Mouse (Mus musculus): Measurements from ENCODE around the gene Pdss2. TPM values are rescaled to one million over a fixed set of nuclear protein-coding genes. Genes with fewer than 3 reads are reported as not detected.
A peak's percentile ranks its signal among the peaks of the same experiment; 100 is the strongest.

The Pdss2 gene
- total and polyA plus RNA-seq, 2 experiments from 2014 or later = 17.4 to 20.9 TPM

DNA sequence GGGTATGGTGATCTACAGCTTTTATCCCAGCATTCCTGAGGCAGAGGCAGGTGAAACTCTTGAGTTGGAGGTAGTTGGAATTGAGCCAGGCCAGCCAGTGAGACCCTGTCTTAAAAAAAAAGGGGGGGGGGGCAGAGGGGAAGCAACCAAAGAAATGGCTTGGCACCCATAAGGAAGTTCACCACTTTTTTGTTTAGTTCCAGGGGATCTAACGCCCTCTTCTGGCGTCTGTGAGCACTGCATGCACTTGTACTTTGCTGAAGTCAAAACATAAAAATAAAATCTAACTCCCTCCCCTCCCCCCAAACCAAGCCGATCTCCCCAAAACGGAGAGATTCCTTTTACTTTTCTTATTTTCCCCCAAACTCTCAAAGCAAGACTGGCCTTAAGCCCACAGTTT lies 254.1 kb downstream of the Pdss2 start:
- WGBS = 57% methylated on average over 4 of the region's 4 CpGs
- peak; percentile 36 for DNase-seq (ENCODE audit: low spot score)
- no peaks in the 10 kb centered on the region for H3K27me3 ChIP-seq (ENCODE audit: insufficient read depth, low read length)
- H3K27ac ChIP-seq = no peak overlapping the region
- no peaks in the 10 kb centered on the region for H3K36me3 ChIP-seq (ENCODE audit: insufficient read depth, low read length)
- no peak overlapping the region for H3K4me2 ChIP-seq (ENCODE audit: low read depth, low read length)
- H3K4me3 ChIP-seq (ENCODE audit: low read length) = no peak overlapping the region
- H3K9me3 ChIP-seq (ENCODE audit: low read length) = no peaks in the 10 kb centered on the region
- TF ChIP-seq CTCF (IDR thresholded peaks at IDR 0.05; ENCODE audit: low read depth) = peak; percentile 59
- no peak overlapping the region for H3K9ac ChIP-seq (replicated peaks; ENCODE audit: low read length)
- 0 out of 2 replicates have a peak, but pooled peaks cover 3% of the 10 kb centered on the region for H3K4me1 ChIP-seq (ENCODE audit: insufficient read depth, low read length)
- ATAC-seq = no peak

DNA sequence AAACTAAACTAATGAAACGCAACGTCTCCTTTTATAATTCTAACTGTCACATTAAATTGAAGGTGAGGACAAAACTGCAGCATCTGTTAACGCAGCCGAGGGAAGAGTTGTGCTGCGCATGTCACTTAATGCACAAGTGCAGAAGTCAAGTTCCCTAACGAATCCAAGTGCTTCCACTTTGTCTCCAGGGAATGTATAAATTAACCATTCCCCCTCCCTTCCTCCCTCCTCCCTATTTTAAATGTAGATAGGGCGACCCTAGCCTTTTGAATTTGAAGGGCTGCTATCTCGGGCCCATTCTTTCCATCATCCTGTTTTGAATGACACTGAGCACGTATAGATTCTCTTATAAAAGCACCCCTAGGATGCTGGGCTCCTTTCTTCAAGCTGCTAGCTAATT lies 256.2 kb downstream of the Pdss2 start:
- TF ChIP-seq CTCF (IDR thresholded peaks at IDR 0.05; ENCODE audit: low read depth) = no peak
- Histone ChIP-seq H3K27ac (no peak overlapping the region), H3K36me3 (ENCODE audit: insufficient read depth, low read length) (no peaks in the 10 kb centered on the region), H3K4me1 (ENCODE audit: insufficient read depth, low read length) (0 out of 2 replicates have a peak, but pooled peaks cover 7% of the 10 kb centered on the region), H3K4me3 (ENCODE audit: low read length) (peak overlapping the region; percentile 89), H3K9ac (replicated peaks; ENCODE audit: low read length) (peak overlapping the region; percentile 96; the same call in 1 of the 2 replicates), H3K9me3 (ENCODE audit: low read length) (no peaks in the 10 kb centered on the region), H3K4me2 (ENCODE audit: low read depth, low read length) (peak overlapping the region; percentile 99), H3K27me3 (ENCODE audit: insufficient read depth, low read length) (no peaks in the 10 kb centered on the region)
- DNase-seq (ENCODE audit: low spot score) = peak; percentile 15
- ATAC-seq = no peak
- 8% methylated on average over 9 of the region's 9 CpGs for WGBS

DNA sequence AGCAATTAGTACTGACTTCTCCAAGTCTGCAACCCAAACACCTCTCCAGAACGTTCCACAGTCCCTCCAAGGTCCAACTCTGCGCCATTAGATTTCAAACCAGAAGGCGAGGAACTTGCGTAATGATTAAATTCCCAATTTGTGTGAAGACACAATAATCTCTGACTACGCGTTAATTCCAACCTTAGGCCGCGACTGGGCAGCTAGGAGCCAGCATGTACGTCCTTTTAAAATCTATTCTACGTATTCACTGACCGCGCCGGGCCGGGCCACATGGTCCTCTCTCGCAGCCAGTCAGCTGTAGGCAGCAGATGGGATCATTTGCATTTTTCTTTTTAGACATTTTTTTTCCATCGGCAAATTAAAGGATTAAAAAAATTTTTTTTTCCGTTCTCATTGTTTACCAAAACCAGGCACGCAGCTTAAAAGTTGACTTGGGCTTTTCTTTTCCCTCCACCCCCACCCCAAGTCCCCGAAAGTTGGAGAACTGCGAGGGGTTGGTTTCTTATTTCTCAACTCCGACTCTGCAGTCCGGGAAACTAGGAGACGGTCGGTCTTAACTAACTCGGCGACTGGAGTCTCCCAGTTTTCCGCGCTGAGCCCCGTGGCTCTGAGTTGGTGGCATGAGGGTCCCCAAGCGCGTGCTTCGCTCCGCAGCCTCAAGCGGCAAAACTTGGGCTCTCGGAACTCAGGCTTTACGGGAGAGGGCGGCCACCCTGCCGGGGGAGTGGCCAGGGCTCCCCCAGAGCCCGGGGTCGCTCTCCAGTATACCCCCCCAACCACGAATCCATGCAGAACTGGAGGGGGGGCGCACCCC lies 256.8 kb downstream of the Pdss2 start:
- TF ChIP-seq CTCF (IDR thresholded peaks at IDR 0.05; ENCODE audit: low read depth) = no peak
- WGBS = under 1% methylated on average over 41 of the region's 42 CpGs
- Histone ChIP-seq H3K36me3 (ENCODE audit: insufficient read depth, low read length) (no peaks in the 10 kb centered on the region), H3K4me3 (ENCODE audit: low read length) (peak overlapping the region; percentile 89), H3K27me3 (ENCODE audit: insufficient read depth, low read length) (no peaks in the 10 kb centered on the region), H3K27ac (peak overlapping the region; percentile 93), H3K9me3 (ENCODE audit: low read length) (no peaks in the 10 kb centered on the region), H3K4me1 (ENCODE audit: insufficient read depth, low read length) (0 out of 2 replicates have a peak, but pooled peaks cover 7% of the 10 kb centered on the region), H3K4me2 (ENCODE audit: low read depth, low read length) (peak overlapping the region; percentile 99), H3K9ac (replicated peaks; ENCODE audit: low read length) (peak overlapping the region; percentile 96)
- peak; percentile 60 for DNase-seq (ENCODE audit: low spot score)
- ATAC-seq = peak; percentile 46

DNA sequence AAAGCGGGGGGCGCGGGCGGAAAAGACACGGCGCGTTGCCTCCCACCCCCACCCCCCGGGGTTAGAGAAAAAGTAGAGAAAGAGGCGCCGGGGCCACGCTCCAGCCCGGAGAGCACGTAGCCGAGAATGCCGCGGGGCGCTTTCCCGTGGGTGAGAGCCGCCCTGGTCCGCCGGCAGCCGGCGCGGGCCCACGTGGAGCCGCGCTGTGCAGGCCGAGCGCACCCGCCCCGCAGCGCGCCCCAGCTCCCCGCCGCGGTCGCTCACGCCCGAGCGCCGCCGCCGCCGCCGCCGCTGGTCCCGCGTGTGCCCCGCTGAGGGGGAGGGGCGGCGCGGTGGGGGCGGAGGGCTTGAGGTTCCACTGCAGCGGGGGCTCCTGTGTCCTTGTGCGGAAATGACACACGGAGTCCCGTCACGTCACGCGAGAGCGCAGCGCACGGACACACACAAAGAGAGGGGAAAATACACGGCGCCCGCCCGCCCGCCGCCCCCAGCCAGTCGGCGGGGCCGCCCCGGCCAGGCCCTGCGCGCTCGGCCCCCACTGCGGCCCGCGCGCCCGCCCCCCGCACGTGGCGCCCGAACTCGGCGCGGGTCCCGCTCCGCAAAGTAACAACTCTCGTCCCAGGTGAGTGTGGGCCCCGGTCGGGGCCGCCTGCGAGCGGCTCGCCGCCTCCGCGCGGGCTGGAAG lies 257.6 kb downstream of the Pdss2 start, which contains the start of gene Bend3:
Bend3 (plus strand) TSS at position 81 of the 685 bp plus-strand sequence.
- Histone ChIP-seq H3K36me3 (ENCODE audit: insufficient read depth, low read length) (no peaks in the 10 kb centered on the region), H3K9me3 (ENCODE audit: low read length) (no peaks in the 10 kb centered on the region), H3K27ac (peak within 1 kb of the TSS; percentile 93), H3K27me3 (ENCODE audit: insufficient read depth, low read length) (no peaks in the 10 kb centered on the region), H3K4me3 (ENCODE audit: low read length) (peak within 1 kb of the TSS; percentile 89), H3K9ac (replicated peaks; ENCODE audit: low read length) (peak within 1 kb of the TSS; percentile 96), H3K4me1 (ENCODE audit: insufficient read depth, low read length) (peaks cover 12% of the 10 kb centered on the region), H3K4me2 (ENCODE audit: low read depth, low read length) (peak within 1 kb of the TSS; percentile 99)
- WGBS = 2% methylated on average over 69 of the region's 101 CpGs
- DNase-seq (ENCODE audit: low spot score) (peak; percentile 86), ATAC-seq (peak; percentile 84)
- no peak for TF ChIP-seq CTCF (IDR thresholded peaks at IDR 0.05; ENCODE audit: low read depth)

DNA sequence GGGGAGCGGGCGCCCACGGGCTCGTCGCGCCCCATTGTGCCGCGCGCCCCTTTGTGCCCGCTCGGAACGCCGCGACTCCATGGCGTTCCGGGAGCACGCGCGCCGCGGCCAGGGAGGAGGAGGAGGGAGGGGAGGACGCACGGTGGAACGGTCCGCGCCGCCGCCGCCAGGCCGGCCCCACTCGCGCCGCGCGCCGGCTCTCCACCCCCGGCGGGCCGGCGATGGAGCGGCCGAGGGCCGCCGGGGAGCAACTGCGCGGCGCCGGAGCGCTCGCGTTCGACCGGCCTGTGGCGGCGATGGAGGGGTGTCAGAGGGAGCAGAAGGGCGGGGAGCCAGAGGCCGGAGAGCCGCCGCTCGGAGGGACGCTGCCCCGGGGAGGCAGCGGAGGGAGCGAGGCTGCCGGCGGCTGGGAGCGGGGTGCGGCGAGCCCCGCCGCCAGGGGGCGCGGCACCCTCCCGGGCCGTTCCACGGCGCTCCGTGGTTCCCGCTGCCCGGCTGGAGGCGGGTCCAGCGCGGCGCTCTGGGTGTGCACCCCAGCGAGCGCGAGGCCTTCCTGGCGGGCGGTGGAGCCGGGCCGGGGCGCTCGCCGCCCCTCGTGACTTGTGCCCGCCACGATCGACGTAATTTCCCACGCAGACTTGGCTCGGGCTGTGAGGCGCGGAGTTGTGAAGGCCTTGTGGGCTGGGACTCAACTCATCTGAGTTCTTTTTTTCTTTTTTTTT lies 258.3 kb downstream of the Pdss2 start:
- ATAC-seq = peak; percentile 87
- DNase-seq (ENCODE audit: low spot score) = peak; percentile 84
- no peaks in the 10 kb centered on the region for H3K27me3 ChIP-seq (ENCODE audit: insufficient read depth, low read length)
- H3K9ac ChIP-seq (replicated peaks; ENCODE audit: low read length) = peak overlapping the region; percentile 96
- peak overlapping the region; percentile 99 for H3K4me2 ChIP-seq (ENCODE audit: low read depth, low read length)
- 2% methylated on average over 71 of the region's 103 CpGs for WGBS
- no peaks in the 10 kb centered on the region for H3K36me3 ChIP-seq (ENCODE audit: insufficient read depth, low read length)
- H3K9me3 ChIP-seq (ENCODE audit: low read length) = no peaks in the 10 kb centered on the region
- no peak for TF ChIP-seq CTCF (IDR thresholded peaks at IDR 0.05; ENCODE audit: low read depth)
- peaks cover 12% of the 10 kb centered on the region for H3K4me1 ChIP-seq (ENCODE audit: insufficient read depth, low read length)
- H3K4me3 ChIP-seq (ENCODE audit: low read length) = peak overlapping the region; percentile 89
- H3K27ac ChIP-seq = peak overlapping the region; percentile 93

DNA sequence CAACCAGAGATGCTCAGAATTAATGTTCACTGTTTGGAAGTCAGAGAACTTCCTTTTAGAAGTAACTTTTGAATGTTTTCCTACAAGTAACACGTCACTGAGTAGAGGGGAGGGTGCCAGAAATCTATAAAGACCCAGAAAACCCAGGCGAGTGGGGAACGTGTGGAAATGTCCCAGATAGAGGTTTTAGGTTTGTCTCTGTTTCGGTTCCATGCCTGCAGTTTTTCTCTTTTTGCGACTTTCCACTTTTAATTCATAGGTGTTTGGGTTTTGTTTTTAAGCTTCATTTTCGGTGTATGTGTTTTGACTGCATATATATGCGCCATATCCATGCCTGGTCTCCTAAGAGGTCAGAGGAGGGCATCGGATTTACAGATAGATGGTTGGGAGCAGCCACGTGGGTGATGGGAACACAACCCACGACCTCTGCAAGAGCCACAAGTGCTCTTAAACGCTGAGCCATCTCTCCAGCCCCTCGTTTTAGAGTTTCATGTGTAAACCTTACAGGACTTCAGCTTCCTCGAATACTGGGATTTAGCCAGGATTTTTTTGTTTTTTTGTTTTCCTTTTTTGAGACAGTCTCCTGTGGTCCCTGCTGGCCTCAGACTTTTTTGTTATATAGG lies 259.1 kb downstream of the Pdss2 start:
- no peak for ATAC-seq
- no peaks in the 10 kb centered on the region for H3K36me3 ChIP-seq (ENCODE audit: insufficient read depth, low read length)
- TF ChIP-seq CTCF (IDR thresholded peaks at IDR 0.05; ENCODE audit: low read depth) = no peak
- peak overlapping the region; percentile 93 for H3K27ac ChIP-seq
- H3K4me3 ChIP-seq (ENCODE audit: low read length) = peak overlapping the region; percentile 89
- peak overlapping the region; percentile 96 for H3K9ac ChIP-seq (replicated peaks; ENCODE audit: low read length)
- WGBS = 4% methylated on average over 13 of the region's 13 CpGs
- H3K27me3 ChIP-seq (ENCODE audit: insufficient read depth, low read length) = no peaks in the 10 kb centered on the region
- no peaks in the 10 kb centered on the region for H3K9me3 ChIP-seq (ENCODE audit: low read length)
- peaks cover 12% of the 10 kb centered on the region for H3K4me1 ChIP-seq (ENCODE audit: insufficient read depth, low read length)
- DNase-seq (ENCODE audit: low spot score) = no peak
- H3K4me2 ChIP-seq (ENCODE audit: low read depth, low read length) = peak overlapping the region; percentile 99

All from hindbrain, postnatal 0 days (tissue).